Mouse (Mus musculus) spleen, adult 2 months (tissue): ENCODE measurements around the gene Lsmem1. TPM values are rescaled to one million over a fixed set of nuclear protein-coding genes. Genes with fewer than 3 reads are reported as not detected.

Experiments used
- DNase-seq, 2 experiments: peaks; one replicate each; pipeline versions ENCODE4 v3.0.0 to v3.0.0-alpha.2; 2012 to 2021; ENCODE audit warnings: low spot score in 2 of 2, low read depth in 1 of 2
- H3K27ac ChIP-seq: fragments of 200-500 bp; 2 replicates; pipeline ENCODE4 v1.5.1; 2012; ENCODE audit warnings: low read length, inconsistent platforms; ENCODE audit not compliant: insufficient read depth
- H3K27me3 ChIP-seq: fragments of 200-500 bp; 2 replicates; pipeline ENCODE4 v1.6.1; 2012; ENCODE audit warnings: mild to moderate bottlenecking, moderate library complexity, low read length, inconsistent platforms; ENCODE audit not compliant: control insufficient read depth, insufficient read depth
- H3K36me3 ChIP-seq: fragments of 200-500 bp; 2 replicates; pipeline ENCODE4 v1.6.1; 2012; ENCODE audit warnings: mild to moderate bottlenecking, low read length, inconsistent platforms; ENCODE audit not compliant: control insufficient read depth, insufficient read depth
- H3K4me1 ChIP-seq: fragments of 200-500 bp; 2 replicates; pipeline ENCODE4 v1.6.1; 2011; ENCODE audit warnings: inconsistent platforms; ENCODE audit not compliant: control insufficient read depth, insufficient read depth, insufficient read length
- H3K4me3 ChIP-seq: fragments of 200-500 bp; 2 replicates; pipeline ENCODE4 v1.5.1; 2011; ENCODE audit warnings: mild to moderate bottlenecking, inconsistent platforms; ENCODE audit not compliant: insufficient read depth, insufficient read length; ENCODE audit errors: extremely low read depth
- CTCF ChIP-seq: fragments of 200-500 bp; IDR thresholded peaks from 2 replicates; pipeline ENCODE4 v1.5.1; 2011; ENCODE audit warnings: mild to moderate bottlenecking, inconsistent platforms; ENCODE audit not compliant: insufficient read depth, insufficient read length, insufficient replicate concordance; ENCODE audit errors: extremely low read depth
- POLR2A ChIP-seq: fragments of 200-500 bp; IDR thresholded peaks from 2 replicates; pipeline ENCODE4 v1.6.1; 2011; ENCODE audit warnings: low read depth, low read length, inconsistent platforms
- WGBS: fragments of 180-500 bp; shearing (Covaris S2); methylation state at CpG from one replicate; pipeline ENCODE4 v1.1.7; 2018; 5-methylcytosine and 5-hydroxymethylcytosine counted together
- polyA plus RNA-seq: library from polyadenylated mRNA; depleted of rRNA; stranded (reverse); fragments of >200 nt; gene quantifications from 2 replicates; pipeline ENCODE4 v1.2.3, GENCODE M21; 2012

The Lsmem1 gene
- polyA plus RNA-seq, 1 experiment: 0.14 TPM

- TF ChIP-seq CTCF (no peak), POLR2A (no peak)
- Histone ChIP-seq H3K4me1 (no peaks in the 10 kb centered on the region), H3K27ac (no peak overlapping the region), H3K4me3 (no peak overlapping the region), H3K36me3 (no peaks in the 10 kb centered on the region), H3K27me3 (no peaks in the 10 kb centered on the region)
- 97% methylated on average over 1 of the region's 1 CpGs for WGBS
- no peak for DNase-seq
Measured at GRCm38 (mm10) chr12:40169675-40170074, 29.6 kb downstream of the Lsmem1 start.

- no peaks in the 10 kb centered on the region for H3K27me3 ChIP-seq
- no peak for TF ChIP-seq POLR2A
- no peak for TF ChIP-seq CTCF
- no peak overlapping the region for H3K4me3 ChIP-seq
- H3K4me1 ChIP-seq: no peaks in the 10 kb centered on the region
- WGBS: 5% methylated on average over 2 of the region's 2 CpGs
- DNase-seq: peak in 1 of 2 experiments; percentile 7
- no peaks in the 10 kb centered on the region for H3K36me3 ChIP-seq
- no peak overlapping the region for H3K27ac ChIP-seq
Measured at GRCm38 (mm10) chr12:40164621-40165020, 34.7 kb downstream of the Lsmem1 start.

DNA sequence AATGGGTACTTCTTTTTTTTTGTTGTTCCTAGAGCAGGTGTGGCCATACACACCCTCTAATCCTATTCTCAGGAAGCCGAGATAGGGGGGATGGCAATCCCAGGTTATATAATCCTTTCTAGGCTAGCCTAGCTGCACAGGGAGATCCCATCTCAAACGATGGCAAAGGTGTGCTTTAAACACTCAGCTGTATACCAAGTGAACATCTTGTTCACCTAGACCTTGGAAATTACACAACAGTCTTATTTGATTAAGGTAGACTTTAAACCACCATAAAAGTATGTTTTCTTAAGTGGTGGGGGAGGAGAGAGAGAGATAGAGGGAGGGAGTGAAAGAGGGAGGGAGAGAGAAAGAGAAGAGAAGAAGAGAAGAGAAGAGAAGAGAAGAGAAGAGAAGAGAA lies 38.5 kb downstream of the Lsmem1 start:
- H3K27me3 ChIP-seq: no peaks in the 10 kb centered on the region
- no peaks in the 10 kb centered on the region for H3K4me1 ChIP-seq
- no peak overlapping the region for H3K4me3 ChIP-seq
- H3K36me3 ChIP-seq: no peaks in the 10 kb centered on the region
- no peak overlapping the region for H3K27ac ChIP-seq
- WGBS: 79% methylated on average over 2 of the region's 2 CpGs
- DNase-seq: no peak
- TF ChIP-seq POLR2A (no peak), CTCF (no peak)

DNA sequence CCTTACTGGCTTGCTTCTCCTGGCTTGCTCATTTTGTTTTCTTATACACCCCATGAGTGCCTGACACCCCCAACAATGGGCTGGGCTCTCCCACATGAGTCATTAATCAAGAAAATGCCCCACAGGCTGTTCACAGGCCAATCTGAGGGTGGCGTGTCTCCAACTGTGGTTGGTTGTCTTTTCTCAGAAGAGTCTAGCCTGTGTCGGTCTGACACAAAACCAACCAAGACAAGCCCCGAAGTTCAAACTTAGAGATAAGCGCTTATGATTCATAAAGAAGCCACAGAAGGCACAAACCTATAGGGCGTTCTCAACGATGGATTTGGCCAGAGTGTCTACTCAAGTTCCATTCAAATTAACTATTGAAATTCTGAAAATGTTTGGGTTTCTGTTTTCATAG lies 45.1 kb downstream of the Lsmem1 start:
- H3K4me1 ChIP-seq: no peaks in the 10 kb centered on the region
- DNase-seq: no peak
- no peaks in the 10 kb centered on the region for H3K27me3 ChIP-seq
- TF ChIP-seq CTCF: no peak
- no peak for TF ChIP-seq POLR2A
- 76% methylated on average over 6 of the region's 6 CpGs for WGBS
- no peak overlapping the region for H3K4me3 ChIP-seq
- H3K27ac ChIP-seq: no peak overlapping the region
- no peaks in the 10 kb centered on the region for H3K36me3 ChIP-seq

DNA sequence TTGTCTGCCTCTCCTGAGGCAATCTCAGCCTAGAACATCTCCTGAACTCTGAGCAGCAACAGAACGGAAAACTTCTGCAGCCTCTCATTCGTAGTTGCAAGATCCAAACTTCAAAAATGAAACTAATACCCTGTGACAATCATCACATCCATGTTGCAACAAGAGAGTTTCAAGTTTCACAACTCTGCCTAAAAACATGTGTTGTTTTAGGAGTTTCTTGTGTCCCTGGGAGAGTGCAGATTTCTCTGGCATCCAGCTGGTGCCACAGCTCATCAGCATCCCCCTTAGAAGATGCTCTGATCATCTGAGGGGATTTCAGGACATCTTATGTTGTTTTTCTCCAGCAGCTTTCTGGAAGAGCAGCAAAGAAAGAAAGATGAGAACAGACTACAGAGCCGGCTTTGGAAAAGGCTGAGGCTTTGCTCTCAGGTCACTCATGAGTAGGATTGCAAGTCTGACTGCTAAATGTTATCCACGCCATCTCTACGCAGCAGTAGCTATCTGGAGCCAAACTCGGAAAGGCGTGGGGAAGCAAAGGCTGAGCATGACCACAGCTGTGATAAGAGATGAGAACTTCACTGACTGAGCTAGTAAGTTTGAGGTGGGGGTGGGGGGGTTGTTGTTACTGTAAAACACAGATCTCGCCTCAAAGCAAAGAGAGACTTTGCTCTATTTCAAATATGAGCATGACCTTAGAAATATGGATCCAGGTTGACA lies 46.8 kb downstream of the Lsmem1 start:
- 76% methylated on average over 8 of the region's 8 CpGs for whole genome bisulfite sequencing
- no peak for DNase-seq
- no peak overlapping the region for H3K4me3 ChIP-seq
- no peaks in the 10 kb centered on the region for H3K27me3 ChIP-seq
- TF ChIP-seq CTCF: no peak
- TF ChIP-seq POLR2A: no peak
- H3K4me1 ChIP-seq: no peaks in the 10 kb centered on the region
- H3K36me3 ChIP-seq: no peaks in the 10 kb centered on the region
- no peak overlapping the region for H3K27ac ChIP-seq

- TF ChIP-seq CTCF (no peak), POLR2A (no peak)
- H3K4me3 ChIP-seq: no peak overlapping the region
- H3K36me3 ChIP-seq: no peaks in the 10 kb centered on the region
- H3K4me1 ChIP-seq: no peaks in the 10 kb centered on the region
- H3K27ac ChIP-seq: no peak overlapping the region
- no peaks in the 10 kb centered on the region for H3K27me3 ChIP-seq
- DNase-seq: no peak
- 84% methylated on average over 4 of the region's 4 CpGs for WGBS
Measured at GRCm38 (mm10) chr12:40147319-40147718, 52.0 kb downstream of the Lsmem1 start.

DNA sequence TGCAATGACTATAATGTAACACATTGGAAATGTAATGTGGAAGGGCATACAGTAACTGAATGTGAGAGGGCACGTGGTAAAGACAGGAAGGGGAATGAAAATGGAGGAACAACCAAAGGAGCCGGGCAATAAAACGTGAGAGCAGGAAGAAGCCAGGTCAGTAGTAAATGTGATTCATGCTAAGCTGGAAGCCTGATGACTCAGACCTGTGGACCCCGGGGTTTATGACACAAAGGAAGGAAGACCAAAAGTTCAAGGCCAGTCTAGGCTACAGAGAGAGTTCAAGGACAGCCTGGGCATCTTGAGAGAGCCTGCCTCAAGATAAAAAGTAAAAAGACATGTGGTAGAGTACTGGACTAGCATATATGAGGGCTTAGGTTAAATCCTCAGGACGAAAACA lies 52.8 kb downstream of the Lsmem1 start:
- no peaks in the 10 kb centered on the region for H3K27me3 ChIP-seq
- 63% methylated on average over 5 of the region's 5 CpGs for WGBS
- H3K4me3 ChIP-seq: no peak overlapping the region
- TF ChIP-seq POLR2A: no peak
- no peak for TF ChIP-seq CTCF
- no peaks in the 10 kb centered on the region for H3K36me3 ChIP-seq
- H3K27ac ChIP-seq: no peak overlapping the region
- DNase-seq: no peak
- no peaks in the 10 kb centered on the region for H3K4me1 ChIP-seq
